Mouse (Mus musculus): ENCODE results near the gene Kbtbd12.

DNA sequence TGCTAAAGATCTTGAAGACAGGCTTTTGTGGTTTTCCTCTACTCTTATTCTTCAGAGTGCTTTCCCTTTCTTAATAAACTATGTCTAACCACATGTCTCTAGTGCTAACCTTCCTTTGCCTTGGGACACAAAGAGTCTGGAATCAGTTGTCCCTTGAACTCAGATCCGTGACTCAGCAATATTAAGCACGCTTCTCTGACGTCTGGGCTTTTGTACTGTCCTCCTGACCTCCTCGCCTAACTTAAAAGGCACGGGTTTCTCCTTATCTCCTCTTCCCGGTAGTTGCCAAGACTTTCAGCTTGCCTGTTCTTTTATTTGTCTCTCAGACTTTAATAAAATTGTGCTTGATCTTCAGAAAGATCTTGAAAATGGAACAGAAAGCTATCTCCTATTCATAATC, 6.5 kb downstream of the Kbtbd12 start:
- TF ChIP-seq CTCF (IDR thresholded peaks at IDR 0.05; ENCODE audit: extremely low read depth, insufficient read depth, insufficient read length, insufficient replicate concordance) (no peak), POLR2A (IDR thresholded peaks at IDR 0.05; ENCODE audit: low read depth, low read length) (no peak)
